Mouse (Mus musculus) telencephalon, adult 2 months (tissue): Measurements from ENCODE around the gene Prrxl1.

Experiments used
- DNase-seq: peaks from one replicate; pipeline ENCODE4 v3.0.0-alpha.2; 2011; ENCODE audit warnings: low read depth, low spot score

The Prrxl1 gene

DNA sequence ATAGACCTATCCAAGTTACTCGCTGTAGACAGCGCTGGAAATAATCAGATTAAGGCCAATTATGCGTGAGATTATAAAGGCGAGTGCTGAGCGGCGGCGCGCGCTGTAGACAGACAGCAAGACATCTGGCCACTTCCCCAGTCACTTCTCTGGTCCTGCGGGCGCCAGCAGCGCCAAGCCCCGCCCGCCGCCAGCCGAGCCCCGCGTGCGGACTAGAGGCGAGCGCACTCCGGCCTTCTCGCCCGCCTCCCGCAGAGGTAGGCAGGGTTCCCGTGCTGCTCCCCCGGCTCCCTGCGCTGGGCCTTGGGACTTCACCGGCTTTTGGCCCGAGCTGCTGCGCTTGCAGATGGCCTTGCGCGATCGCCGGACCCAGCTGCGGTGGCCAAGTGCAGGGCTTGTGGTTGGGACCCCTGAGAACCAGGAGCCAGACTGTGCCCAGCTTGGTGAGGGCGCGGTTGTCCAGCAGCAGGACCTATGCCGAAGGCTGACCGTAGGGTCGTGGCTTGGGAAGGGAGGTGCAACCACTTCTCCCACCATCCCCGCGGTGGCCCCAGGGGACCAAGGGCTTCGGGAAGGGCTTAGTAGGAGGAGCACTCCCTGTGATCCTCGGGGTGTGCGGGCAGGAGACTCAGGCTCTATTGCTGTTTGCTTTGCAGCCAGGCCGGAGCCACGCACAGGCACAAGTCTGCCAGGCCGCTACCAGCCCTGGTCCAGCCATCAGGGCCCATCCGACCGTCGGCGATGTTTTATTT is at the start of gene Prrxl1:
TSS of gene Prrxl1 (plus strand) at position 118 of the 752 bp plus-strand sequence.
- no peak for DNase-seq

DNA sequence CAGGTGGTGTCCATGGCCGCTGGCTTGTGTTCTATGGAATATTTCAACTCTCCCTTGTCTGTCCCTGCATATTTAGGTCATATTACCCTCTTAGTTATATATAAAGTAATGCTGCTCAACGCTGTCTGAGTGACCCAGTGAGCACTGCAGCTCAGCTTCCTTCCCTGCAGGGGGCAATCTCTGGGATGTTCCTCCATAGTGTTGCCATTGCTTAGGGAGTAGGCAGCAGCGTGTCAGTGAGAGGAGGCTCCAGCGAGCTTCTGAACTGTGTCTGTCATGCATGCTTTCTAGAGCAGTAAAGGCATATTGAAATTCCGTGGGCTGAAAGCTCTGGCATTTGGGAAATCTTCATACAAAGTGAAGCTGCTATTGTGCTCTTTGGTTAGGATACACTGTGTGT is 47.4 kb upstream of the Prrxl1 start:
- no peak for DNase-seq

DNA sequence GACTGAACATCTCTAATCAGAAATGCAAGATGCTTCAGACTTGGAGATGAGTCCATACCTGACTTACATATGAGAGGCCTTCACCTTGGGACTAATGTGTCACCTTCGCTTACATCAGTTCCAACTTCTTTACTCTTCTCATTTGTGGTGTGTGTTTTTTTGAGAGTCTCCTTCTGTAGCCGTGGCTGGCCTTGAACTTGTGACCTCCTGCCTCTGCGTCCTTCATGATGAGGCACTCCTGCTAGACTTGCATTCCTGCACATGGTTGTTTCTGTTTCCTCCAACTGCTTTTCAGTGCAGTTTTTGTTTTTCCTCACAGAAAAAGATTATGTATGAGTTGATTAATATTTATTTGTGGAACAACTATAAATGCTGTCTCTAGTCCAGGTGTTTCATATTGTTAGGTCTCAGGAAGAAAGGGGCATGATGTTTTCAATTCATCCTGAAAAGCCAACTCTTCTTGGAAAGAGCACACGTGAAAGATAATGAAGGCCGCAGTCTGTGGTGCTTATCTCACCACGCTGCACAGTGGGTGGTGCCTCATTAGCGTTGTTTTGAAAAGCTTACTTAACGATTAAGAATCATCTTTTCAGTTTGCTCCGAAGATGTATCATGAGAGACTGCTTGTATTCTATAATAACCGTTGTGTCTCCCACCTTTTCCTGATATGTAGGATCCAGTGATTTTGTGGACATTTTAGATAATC is 45.9 kb upstream of the Prrxl1 start:
- no peak for DNase-seq

DNA sequence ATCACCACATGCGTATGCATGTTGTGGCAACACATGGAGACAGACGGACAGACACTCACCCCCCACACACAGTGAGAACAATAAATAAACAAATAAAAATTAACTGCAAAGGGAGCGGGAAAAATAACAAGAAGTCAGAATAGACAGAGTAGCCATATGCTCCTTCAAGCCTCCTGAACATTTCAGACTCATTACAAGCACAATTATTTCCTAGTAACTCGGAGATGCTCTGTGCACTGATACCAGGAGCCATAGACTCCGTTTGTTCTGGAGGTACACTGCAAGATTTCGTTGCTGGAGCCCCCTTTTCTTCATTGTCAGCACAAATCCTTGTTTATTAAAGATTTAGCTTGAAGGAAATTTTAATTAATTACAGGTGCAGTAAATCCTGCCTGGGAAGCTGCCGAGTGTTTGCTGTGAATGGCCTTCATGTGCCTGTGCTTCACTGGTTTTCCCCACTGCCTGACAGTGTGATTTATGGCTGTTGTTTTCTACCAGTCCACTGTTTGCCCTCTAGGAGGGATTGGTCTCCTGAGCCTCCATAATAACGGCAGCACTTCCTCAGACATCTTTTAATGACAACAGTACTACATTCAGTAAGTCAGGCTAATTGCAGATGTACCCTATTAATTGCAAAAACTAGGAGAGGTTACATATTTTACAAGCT is 44.2 kb upstream of the Prrxl1 start:
- DNase-seq = no peak

DNA sequence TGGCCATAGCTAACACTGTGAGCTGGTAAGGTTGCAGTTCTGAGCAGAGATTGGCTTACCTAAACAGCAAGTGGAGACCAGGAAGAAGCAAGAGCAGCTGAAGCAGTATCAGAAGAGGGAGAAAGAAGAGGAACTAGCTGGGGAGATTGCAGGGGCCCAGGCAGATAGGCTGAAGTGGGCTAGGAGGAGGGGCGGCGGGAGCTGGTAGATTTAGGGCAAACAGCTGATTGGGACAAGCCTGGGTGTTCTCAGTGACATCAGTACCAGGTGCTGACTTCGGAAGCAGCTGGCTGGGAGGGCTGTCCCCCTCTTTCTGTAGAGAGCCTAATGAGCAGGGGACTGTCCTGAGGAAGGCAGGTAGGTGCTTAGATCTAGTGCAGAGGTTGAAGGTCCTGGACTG is 37.8 kb upstream of the Prrxl1 start:
- DNase-seq = no peak

DNA sequence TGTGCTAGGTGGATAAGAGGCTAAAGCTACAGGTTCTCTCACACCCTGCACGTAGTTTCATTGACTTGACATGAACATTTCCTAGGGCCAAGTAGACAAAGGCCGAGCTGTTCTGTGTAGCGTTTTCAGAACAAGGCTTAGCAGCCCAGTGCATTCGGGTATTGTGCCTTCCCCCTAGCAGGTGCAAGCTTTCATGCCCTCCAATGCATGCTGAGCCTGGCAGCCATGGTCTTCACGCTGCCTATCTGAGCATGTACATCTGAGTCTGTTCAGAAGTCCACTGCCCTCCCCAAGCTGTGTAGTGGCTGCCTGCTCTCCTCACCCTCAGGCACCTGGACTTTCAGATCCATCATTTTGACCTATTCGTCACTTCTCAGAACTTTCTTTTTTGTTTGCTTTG is 35.5 kb upstream of the Prrxl1 start:
- no peak for DNase-seq

DNA sequence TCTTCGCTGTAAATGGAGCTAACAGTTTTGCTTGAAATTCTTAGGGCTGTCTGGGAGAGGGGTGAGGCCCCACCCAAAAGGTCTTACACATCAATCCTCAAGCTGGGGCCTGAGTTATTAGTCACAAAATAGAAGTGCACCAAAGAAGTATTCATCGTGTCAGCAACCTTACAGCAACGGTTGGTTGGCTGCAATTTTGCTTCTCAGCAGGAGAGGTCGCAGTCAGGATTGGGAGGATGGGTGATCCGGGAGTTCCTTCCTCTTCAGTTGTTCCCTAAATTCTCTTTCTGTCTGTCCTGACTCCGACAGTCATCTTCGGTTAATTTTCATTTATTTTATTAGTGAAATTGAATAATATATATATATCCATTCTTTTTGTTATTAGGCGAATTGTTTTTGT is 26.7 kb upstream of the Prrxl1 start:
- no peak for DNase-seq

DNA sequence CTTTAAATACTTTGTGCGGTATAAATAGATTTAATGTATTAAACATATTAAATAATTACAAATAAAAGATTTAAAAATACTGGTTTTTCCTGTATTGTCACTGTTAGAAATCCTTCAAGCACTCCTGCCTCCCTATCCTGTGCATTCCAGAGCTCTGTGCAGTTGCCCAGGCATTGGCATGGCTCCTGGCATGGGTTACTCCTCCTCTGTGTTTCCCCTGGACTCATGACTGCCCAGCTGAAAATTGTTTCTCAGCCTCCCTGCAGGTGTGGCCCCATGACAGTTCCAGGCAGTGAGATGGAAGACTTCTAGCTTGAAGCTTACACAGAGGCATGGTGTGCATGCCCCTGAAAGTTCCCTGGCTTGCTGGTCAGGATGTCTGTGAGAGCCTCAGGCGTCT is 20.8 kb upstream of the Prrxl1 start:
- no peak for DNase-seq

DNA sequence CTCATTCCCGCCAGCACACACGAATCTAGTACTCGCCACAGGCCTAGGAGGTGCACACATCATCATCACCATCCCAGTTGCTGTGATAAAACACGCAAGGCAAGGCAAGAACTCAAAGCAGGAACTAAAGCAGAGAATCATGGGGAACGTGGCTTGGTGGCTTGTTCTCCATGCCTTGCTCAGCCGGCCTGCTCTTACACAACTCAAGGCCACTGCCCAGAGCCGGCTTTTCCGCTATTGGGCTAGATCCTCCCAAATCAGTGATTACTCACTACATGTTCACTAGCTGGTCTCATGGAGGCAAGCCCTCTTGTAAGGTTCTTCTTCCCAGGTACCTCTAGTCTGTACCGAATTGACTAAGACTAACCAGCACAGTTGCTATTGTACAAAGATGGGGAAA is 15.5 kb upstream of the Prrxl1 start:
- no peak for DNase-seq

DNA sequence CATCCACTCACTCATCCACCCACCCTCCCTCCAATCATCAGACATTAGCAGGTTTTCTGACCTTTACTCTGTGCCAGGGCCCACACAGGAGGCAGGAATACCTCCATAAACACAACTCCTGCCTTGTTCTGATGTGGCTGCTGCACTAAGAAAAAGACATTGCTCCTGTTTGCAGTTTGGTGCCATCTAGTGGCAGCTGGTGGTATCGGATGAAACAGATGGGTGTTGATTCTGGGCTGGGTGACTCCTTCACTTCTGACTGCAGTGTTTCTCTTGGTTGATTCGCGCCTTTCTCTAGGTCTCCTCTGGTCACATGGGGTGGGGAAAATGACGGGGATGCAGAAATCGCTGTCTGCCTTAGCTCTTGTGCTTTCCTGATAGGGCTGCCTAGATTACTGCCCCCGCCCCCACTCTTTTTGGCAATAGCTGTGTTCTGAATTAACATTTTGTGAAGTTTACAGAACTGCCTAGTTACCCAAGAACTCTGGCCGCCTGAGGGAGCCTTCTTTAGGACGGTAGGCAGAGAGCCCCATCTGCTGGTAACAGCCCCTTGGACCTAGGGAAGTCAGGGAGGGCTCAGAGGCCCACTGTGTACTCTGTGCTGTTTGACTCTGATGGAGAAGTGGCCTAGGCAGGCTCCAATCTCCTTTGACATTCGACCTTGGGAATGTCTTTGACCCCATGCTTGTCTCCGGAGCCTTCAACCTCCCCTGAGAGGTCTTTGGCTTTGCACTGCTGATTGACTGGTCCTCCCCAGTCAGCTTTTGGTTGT is 12.0 kb upstream of the Prrxl1 start:
- DNase-seq = peak; percentile 22

DNA sequence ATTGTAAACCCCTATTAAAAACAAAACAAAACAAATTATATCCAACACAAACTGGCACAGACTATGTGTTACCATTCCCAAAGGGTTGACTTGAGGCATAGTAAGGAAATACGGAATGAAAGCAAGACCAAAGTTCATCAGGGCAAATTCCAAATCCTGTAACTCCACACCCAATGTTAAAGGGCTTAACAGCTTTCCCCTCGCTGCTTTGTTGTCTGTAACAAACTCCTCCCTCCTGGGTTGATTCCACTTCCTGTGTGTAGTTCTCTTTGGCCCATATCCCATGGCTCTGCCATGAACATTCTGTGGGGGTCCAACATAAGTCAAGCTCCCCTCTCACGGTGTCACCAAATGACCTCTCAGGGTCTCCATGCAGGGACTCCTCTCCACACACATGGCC is 8.8 kb upstream of the Prrxl1 start:
- no peak for DNase-seq

DNA sequence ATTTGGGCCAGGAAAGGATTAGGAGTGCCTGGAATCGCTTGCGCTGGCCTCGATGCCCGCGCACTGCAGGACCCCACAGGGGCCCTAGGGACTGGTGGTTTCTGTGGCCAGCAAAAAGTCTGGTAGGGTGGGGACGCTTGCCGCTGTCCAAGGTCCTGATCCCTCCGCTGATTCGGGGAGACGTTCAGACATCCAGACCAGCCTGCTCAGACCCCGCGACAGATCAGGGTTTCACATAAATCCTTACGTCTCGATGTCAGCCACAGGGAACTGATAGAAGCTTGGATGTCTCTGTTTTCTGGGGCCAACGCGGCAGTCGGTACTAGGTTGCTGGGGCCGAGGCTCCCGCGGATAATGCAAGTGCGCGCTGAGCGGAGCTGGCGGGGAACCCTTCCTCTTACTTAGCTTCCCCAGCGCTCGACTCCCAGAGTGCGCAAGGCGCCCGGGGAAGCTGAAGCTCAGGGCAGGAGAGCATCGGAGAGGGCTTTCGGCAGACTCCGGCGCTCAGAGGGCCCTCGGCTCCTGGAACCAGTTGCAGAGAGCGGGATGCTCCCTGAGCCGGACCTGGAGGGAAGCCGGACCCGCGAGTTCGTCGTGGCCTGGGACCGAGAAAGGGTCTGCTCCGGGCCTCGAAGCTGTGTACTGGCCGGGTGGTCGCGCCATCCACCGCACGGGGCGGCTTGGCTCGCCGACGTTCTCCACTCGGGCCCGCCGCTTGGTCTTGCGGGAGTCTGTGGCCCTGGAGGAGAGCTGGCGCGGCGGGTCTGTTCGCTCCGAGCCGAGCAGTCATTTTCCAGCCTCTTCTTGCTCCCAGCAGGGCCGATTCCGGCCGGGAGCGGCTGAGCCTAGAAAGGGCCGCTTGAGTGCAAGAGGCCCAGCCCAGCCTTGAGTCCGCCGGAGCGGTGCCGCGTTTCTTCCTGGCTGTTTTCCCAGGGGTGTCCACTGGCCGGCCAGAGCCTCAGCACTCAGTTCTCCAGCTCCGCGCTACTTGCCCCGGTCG is 1.7 kb upstream of the Prrxl1 start:
- DNase-seq = no peak

DNA sequence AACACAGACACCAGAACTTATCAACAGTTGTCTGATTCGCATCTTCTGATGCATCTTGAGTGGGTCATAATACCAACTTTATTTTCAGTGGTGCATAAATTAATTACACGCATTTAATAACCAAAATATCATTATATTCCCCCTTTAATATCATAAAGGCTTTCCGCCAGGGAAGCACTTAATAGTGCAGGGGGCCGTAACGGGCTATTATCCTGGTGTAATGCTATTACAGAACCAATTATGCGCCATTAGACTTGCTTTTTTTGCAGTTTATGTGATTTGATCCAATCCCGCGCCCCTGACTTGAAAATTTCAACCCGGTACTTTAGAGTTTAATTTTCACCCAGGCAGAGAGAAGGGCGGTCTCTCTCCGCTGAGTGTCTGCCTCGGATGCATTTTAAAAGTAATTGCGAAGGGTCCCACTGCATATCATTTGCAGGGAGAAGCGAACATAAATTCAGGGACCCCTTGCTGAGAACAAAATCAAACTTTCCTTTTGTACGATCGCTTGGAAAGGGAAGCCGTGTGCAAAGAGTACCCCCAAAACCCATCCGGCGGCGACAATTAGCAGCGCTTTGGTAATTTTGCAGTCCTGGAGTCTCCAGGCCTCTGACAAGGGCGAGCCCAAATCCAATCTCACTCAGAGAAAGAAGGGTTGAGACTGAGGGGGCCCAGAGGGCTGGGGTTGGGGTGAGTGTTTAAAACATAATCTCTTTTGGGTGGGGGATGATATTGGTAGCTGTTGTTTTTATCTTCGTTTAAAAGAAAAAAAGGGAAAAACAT is 579 bp upstream of the Prrxl1 start:
- DNase-seq = no peak

DNA sequence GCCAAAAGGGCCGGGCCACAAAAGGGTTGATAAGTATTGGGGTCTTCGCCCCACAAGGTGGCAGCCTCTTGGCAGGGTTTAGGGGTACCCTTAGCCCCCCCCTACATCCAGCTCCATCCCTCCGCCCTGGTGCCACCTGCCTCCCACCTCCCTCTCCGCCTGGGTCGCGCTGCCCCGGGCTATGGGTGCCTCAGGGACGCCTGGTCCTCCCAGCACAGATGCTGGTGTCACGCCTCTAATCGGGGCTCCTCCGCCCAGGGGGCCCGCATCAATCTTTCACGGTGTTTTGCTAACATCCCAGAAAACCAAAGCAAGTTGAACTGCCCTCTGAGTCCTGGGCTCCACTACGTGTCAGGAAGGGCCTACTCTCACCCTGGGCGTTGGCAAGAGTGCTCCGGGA is 903 bp downstream of the Prrxl1 start:
- DNase-seq = no peak

DNA sequence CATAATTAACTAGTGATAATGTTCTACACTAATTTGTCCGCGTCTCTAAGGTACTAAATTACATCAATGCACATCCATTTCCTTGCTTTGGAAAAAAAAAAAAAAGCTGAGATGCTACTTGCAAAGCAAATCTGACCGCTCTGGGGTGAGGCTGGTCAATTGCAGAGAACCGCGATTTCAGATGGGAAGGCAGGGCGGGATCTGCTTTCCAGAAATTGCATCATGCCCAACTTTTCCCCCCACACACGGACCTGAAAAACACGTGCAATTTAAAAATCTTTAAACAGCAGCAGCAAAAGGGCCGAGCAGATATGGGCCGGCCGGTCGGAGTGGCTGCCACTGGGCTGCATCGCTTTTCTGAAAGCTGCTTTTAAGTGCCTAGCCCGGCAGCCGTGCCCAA is 6.3 kb downstream of the Prrxl1 start:
- no peak for DNase-seq

DNA sequence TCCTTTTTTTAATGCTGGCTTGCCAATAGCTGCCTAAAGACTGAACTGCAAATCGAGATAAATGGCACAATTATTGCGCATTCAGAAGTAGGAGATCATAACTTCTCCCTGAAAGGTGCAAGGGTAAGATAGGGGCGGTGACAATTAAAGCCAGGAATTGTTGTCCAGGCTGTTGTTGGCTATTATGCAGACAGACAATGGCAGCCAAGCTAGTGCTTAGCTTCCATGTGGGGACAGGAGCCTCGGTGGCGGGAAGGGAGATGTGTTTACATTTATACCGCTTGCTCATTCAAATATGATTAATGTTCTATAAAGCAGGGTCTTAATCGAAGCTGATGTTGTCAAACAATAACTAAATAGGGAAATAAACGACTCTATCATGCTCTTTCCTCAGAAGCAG is 7.1 kb downstream of the Prrxl1 start:
- no peak for DNase-seq

DNA sequence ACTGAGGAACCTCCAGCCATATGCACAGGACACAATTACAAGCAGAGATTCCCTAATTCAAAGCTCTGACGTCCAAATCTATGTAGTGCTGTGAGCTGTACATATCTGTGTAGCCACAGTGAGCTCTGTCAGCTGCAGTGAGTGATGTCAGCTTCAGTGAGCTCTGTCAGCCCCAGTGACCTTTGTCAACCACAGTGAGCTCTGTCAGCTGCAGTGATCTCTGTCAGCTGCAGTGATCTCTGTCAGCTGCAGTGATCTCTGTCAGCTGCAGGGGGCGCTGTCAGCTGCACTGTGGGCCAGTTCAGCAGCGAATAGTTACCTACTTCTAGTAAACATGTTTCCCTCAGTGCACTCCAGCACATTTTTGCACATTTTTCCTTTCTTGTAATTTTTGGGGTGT is 10.2 kb downstream of the Prrxl1 start:
- DNase-seq = no peak

DNA sequence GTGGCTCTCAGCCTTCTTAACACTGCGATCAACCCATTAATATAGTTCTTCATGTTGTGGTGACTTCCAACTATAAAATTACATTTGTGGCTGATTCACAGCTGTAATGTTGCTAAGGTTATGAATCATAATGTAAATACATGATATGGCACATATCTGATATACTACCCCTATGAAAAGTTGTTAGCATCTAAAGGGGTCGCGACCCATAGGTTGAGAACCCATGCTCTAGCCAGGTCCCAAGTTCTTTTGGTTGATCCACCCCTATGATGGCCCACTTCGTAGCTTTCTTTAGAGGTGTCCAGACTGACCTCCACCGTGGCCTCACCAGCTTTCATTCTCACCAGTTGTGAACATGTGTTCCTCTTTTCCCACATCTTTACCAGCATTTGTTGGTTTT is 18.0 kb downstream of the Prrxl1 start:
- DNase-seq = no peak

DNA sequence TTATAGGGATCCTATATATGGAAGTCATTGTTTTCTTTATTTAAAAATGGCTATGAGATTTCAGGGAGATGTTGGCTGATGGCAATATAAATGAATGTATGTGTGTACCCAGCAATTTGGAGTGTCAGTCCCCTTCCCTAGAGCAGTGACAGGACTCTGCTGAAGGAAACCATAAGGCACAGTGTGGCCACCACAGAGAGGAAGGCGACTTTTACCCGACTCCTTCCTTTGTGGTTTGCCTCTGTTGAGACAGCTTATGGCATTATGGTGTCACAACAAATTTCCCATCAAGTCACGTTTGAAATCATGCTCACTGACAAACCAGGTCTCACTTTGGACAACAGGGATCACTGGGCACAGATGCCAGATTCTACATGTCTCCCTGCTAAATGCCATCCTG is 25.0 kb downstream of the Prrxl1 start:
- DNase-seq = no peak

DNA sequence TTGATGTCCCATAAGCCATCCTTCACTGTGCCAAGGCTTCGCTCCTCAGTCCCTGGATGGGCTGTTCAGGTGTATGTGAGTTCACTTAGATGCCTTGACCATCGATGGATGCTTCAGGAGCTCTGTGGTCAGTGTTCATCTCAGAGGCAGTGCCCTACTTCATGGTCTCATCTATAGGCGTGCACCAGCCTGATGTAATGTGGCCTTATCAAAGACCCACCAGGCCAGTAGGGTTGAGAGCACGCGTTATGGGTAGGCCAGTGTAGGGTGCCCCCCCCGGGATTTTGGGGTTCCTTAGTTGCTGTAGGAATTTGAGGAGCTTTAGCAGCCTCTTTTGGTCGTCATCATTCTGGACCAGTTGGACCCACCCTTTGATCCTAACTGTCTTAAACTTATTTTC is 25.6 kb downstream of the Prrxl1 start:
- DNase-seq = no peak
